Mouse (Mus musculus): ENCODE measurements at regions not wholly inside any gene's neighbourhood (a gene's known extent, or its start where the extent isn't known, plus 50 kb on each side); places are given as distances from the start of the nearest gene placed in this dataset.

GRCm38 (mm10) chr19:57554086-57554485 lies 56.7 kb upstream of the Atrnl1 start:
- no peak for TF ChIP-seq CTCF (IDR thresholded peaks at IDR 0.05; ENCODE audit: low read depth)
- no peak for TF ChIP-seq EP300 (IDR thresholded peaks at IDR 0.05; ENCODE audit: low read depth)
